Mouse (Mus musculus) Patski (cell line): Measurements from ENCODE around the gene Gm853. TPM values are rescaled to one million over a fixed set of nuclear protein-coding genes. Genes with fewer than 3 reads are reported as not detected.

ENCODE experiments used
- ATAC-seq: fragments of 100-300 bp; one replicate; pipeline ENCODE4 v1.8.0; 2021
- CTCF ChIA-PET: fragments of 350-600 bp; sonication (Branson Sonifier 250); formaldehyde crosslinking; loops from one replicate; lab custom pipeline; 2022; ENCODE audit warnings: inconsistent platforms; lab: Charles Lee
- POLR2A ChIA-PET: fragments of 350-600 bp; sonication (Branson Sonifier 250); formaldehyde crosslinking; loops from one replicate; lab custom pipeline; 2022; ENCODE audit warnings: antibody characterized with exemption, inconsistent platforms; lab: Charles Lee
- DNase-seq: peaks from one replicate; pipeline ENCODE4 v3.0.0-alpha.2; 2011; ENCODE audit warnings: low read depth, low spot score
- H3K27me3 ChIP-seq: fragments of 371-371 bp; one replicate; pipeline ENCODE4 v1.5.1; 2021
- CTCF ChIP-seq: fragments of 100-300 bp; IDR thresholded peaks from one replicate; pipeline ENCODE4 v1.5.1; 2021
- in situ Hi-C: fragments of 300-500 bp; cut with MboI; formaldehyde crosslinking; loops from 3 replicates; pipeline ENCODE4 v1.11.1; 2018; ENCODE audit warnings: low pct_unique_long_range_greater_than_20kb, mixed read lengths
- polyA plus RNA-seq: library from polyadenylated mRNA; unstranded; gene quantifications from one replicate; pipeline ENCODE4 v1.2.3, GENCODE M21; 2021

Gene Gm853
- polyA plus RNA-seq, 1 experiment from 2014 or later: 0.03 TPM

GRCm38 (mm10) chr4:130168280-130169183, 53.7 kb downstream of the Gm853 start:
- in situ Hi-C loops: no loop called here
- ChIA-PET CTCF (interaction anchor here (1.3 kb wide), 1 partner anchor 20 kb away, joined by 3 read pairs; no protein-coding TSS in a partner anchor), POLR2A (no interaction called here)
- DNase-seq: no peak
- no peak for TF ChIP-seq CTCF
- no peak for ATAC-seq
- H3K27me3 ChIP-seq: no peaks in the 10 kb centered on the region

- ATAC-seq (no peak), DNase-seq (no peak)
- ChIA-PET CTCF (interaction anchor here (1.3 kb wide), 1 partner anchor 21 kb away, joined by 3 read pairs; no protein-coding TSS in a partner anchor), POLR2A (interaction anchor here (0.7 kb wide), 1 partner anchor 120 kb away, joined by 7 read pairs; the partner anchor contains the start of gene Col16a1)
- in situ Hi-C loops: no loop called here
- H3K27me3 ChIP-seq: no peaks in the 10 kb centered on the region
- no peak for TF ChIP-seq CTCF
These were observed 54.4 kb downstream of the Gm853 start for GRCm38 (mm10) chr4:130167814-130168213.

GRCm38 (mm10) chr4:130167321-130167720, 54.9 kb downstream of the Gm853 start:
- no peak for TF ChIP-seq CTCF
- in situ Hi-C loops: no loop called here
- ChIA-PET POLR2A (interaction anchor here (0.7 kb wide), 1 partner anchor 120 kb away, joined by 7 read pairs; the partner anchor contains the start of gene Col16a1), CTCF (interaction anchor here (1.3 kb wide), 1 partner anchor 22 kb away, joined by 3 read pairs; no protein-coding TSS in a partner anchor)
- DNase-seq: no peak
- H3K27me3 ChIP-seq: no peaks in the 10 kb centered on the region
- no peak for ATAC-seq

GRCm38 (mm10) chr4:130166592-130166991, 55.6 kb downstream of the Gm853 start:
- DNase-seq: no peak
- TF ChIP-seq CTCF: no peak
- in situ Hi-C loops: no loop called here
- H3K27me3 ChIP-seq: no peaks in the 10 kb centered on the region
- CTCF ChIA-PET: no interaction called here
- POLR2A ChIA-PET: no interaction called here
- no peak for ATAC-seq

- no peak for DNase-seq
- POLR2A ChIA-PET: no interaction called here
- CTCF ChIA-PET: no interaction called here
- H3K27me3 ChIP-seq: no peaks in the 10 kb centered on the region
- TF ChIP-seq CTCF: no peak
- in situ Hi-C loops: no loop called here
- ATAC-seq: no peak
These were observed 56.1 kb downstream of the Gm853 start for GRCm38 (mm10) chr4:130166061-130166460.

- POLR2A ChIA-PET: no interaction called here
- CTCF ChIA-PET: no interaction called here
- no peaks in the 10 kb centered on the region for H3K27me3 ChIP-seq
- no peak for ATAC-seq
- in situ Hi-C loops: no loop called here
- no peak for DNase-seq
- TF ChIP-seq CTCF: no peak
These were observed 58.1 kb downstream of the Gm853 start for GRCm38 (mm10) chr4:130164121-130164520.

- ChIA-PET CTCF (interaction anchor here (0.7 kb wide), 1 partner anchor 9 kb away, joined by 3 read pairs; no protein-coding TSS in a partner anchor), POLR2A (interaction anchor here (0.9 to 1.3 kb wide), 2 partner anchors 52 to 127 kb away, joined by 3 read pairs; no protein-coding TSS in a partner anchor)
- no peaks in the 10 kb centered on the region for H3K27me3 ChIP-seq
- in situ Hi-C loops: no loop called here
- no peak for TF ChIP-seq CTCF
- no peak for ATAC-seq
- no peak for DNase-seq
These were observed 58.8 kb downstream of the Gm853 start for GRCm38 (mm10) chr4:130163391-130163861.

GRCm38 (mm10) chr4:130161349-130161748, 60.9 kb downstream of the Gm853 start:
- no peak for DNase-seq
- ATAC-seq: no peak
- POLR2A ChIA-PET: interaction anchor here (1.4 kb wide), 1 partner anchor 13 kb away, joined by 3 read pairs; no protein-coding TSS in a partner anchor
- in situ Hi-C loops: no loop called here
- CTCF ChIA-PET: interaction anchor here (1.1 kb wide), 1 partner anchor 9 kb away, joined by 4 read pairs; no protein-coding TSS in a partner anchor
- no peak for TF ChIP-seq CTCF
- no peaks in the 10 kb centered on the region for H3K27me3 ChIP-seq

Other genes with a start within 250 kb of the Gm853 start
- gene Adgrb2, start 237.5 kb downstream of the Gm853 start, polyA plus RNA-seq: 3.4 TPM
- gene Col16a1, start 174.6 kb downstream of the Gm853 start, polyA plus RNA-seq: 0.67 TPM
- 63.2 TPM for gene Pef1, start 119.8 kb downstream of the Gm853 start, polyA plus RNA-seq
- 0.23 TPM for gene Hcrtr1, start 83.0 kb downstream of the Gm853 start, polyA plus RNA-seq
- gene Tinagl1, start 47.3 kb downstream of the Gm853 start, polyA plus RNA-seq: 506 TPM
- 77.5 TPM for gene Serinc2, start 56.8 kb upstream of the Gm853 start, polyA plus RNA-seq
- 0.23 TPM for gene Fabp3, start 86.2 kb upstream of the Gm853 start, polyA plus RNA-seq
- not detected for gene Gm10570, start 86.3 kb upstream of the Gm853 start, polyA plus RNA-seq
- gene Zcchc17, start 137.5 kb upstream of the Gm853 start, polyA plus RNA-seq: 16.8 TPM
- 26.6 TPM for gene Snrnp40, start 137.7 kb upstream of the Gm853 start, polyA plus RNA-seq